Mouse (Mus musculus) limb, embryonic 14.5 days (tissue): ENCODE data around the gene Gm20683. TPM values are rescaled to one million over a fixed set of nuclear protein-coding genes. Genes with fewer than 3 reads are reported as not detected.

Source experiments
- ATAC-seq: fragments of 200-750 bp; cut with Nextera tagmentation; 2 replicates; pipeline ENCODE4 v1.8.0; 2017; ENCODE audit warnings: low read depth, moderate number of reproducible peaks, moderate TSS enrichment; ENCODE audit not compliant: low FRiP score
- DNase-seq: peaks from one replicate; pipeline ENCODE4 v3.0.0-alpha.2; 2015; ENCODE audit warnings: low spot score
- H3K27ac ChIP-seq: fragments of 300-500 bp; sonication (generic); replicated peaks from 2 replicates; pipeline ENCODE4 v1.5.1; 2014; ENCODE audit warnings: low read depth, mild to moderate bottlenecking, low read length, moderate library complexity, mixed read lengths
- H3K27me3 ChIP-seq: fragments of 300-500 bp; sonication (generic); 2 replicates; pipeline ENCODE4 v1.6.1; 2014; ENCODE audit warnings: low read length, mixed read lengths; ENCODE audit not compliant: control insufficient read depth, insufficient read depth
- H3K36me3 ChIP-seq: fragments of 300-500 bp; sonication (generic); 2 replicates; pipeline ENCODE4 v1.6.1; 2014; ENCODE audit warnings: mild to moderate bottlenecking, low read length, moderate library complexity, mixed read lengths; ENCODE audit not compliant: control insufficient read depth, insufficient read depth
- H3K4me1 ChIP-seq: fragments of 300-500 bp; sonication (generic); 2 replicates; pipeline ENCODE4 v1.6.1; 2014; ENCODE audit warnings: antibody characterized with exemption, low read length, mixed read lengths; ENCODE audit not compliant: control insufficient read depth, insufficient read depth
- H3K4me2 ChIP-seq: fragments of 300-500 bp; sonication (generic); replicated peaks from 2 replicates; pipeline ENCODE4 v1.6.1; 2014; ENCODE audit warnings: low read depth, mild to moderate bottlenecking, low read length, moderate library complexity; ENCODE audit not compliant: severe bottlenecking
- H3K4me3 ChIP-seq: fragments of 300-500 bp; sonication (generic); replicated peaks from 2 replicates; pipeline ENCODE4 v1.5.1; 2014; ENCODE audit warnings: low read length
- H3K9ac ChIP-seq: fragments of 300-500 bp; sonication (generic); 2 replicates; pipeline ENCODE4 v1.6.1; 2014; ENCODE audit warnings: mild to moderate bottlenecking, low read depth, low read length, moderate library complexity; ENCODE audit not compliant: severe bottlenecking
- H3K9me3 ChIP-seq: fragments of 300-500 bp; sonication (generic); 2 replicates; pipeline ENCODE4 v1.6.1; 2016; ENCODE audit warnings: low read length; ENCODE audit not compliant: control insufficient read depth
- POLR2A ChIP-seq: fragments of 200-500 bp; IDR thresholded peaks from 2 replicates; pipeline ENCODE4 v1.8.0; 2012; ENCODE audit warnings: inconsistent platforms, mild to moderate bottlenecking, moderate library complexity, borderline replicate concordance; ENCODE audit not compliant: insufficient read depth, insufficient read length; ENCODE audit errors: extremely low read depth
- WGBS: fragments of 180-500 bp; shearing (Covaris S2); extraction: QIAGEN DNeasy Blood & Tissue Kit; methylation state at CpG from one replicate; pipeline ENCODE4 v1.1.7; 2014; 5-methylcytosine and 5-hydroxymethylcytosine counted together
- polyA plus RNA-seq, 2 experiments: library from polyadenylated mRNA; depleted of rRNA in 1 of 2; stranded (reverse) in 1 of 2; unstranded in 1 of 2; fragments of >200 nt; fragmentation: Nextera tagmentation in 1 of 2; extraction: Ambion mirVana in 1 of 2; gene quantifications; 2 replicates each; pipeline versions ENCODE4 v1.2.1 to v1.2.3; 2012 to 2014

Gene Gm20683
- polyA plus RNA-seq, 2 experiments, result 2.5 to 13.0 TPM

DNA sequence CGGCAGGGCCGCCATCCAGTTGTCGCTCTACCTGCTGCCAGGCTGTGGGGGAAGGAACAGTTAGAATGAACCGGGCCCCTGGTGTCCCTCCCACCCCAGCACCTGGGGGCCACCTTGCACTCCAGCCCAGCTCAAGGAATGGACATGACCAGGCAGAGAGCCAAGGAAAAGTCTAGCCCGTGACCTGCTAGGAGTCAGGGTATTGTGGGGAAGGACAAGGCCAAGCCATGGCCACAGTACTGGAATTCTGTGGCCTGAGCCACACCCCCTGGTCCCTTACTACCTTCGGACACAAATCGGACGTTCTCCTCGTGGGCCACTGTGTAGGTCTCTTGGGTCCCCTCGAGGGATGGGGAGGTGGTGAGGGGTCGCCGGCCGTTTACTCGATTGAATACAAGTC is 22.7 kb upstream of the Gm20683 start:
- no peak for TF ChIP-seq POLR2A
- Histone ChIP-seq H3K9ac (no peak overlapping the region), H3K4me1 (peaks cover 25% of the 10 kb centered on the region)

GRCm38 (mm10) chr17:25863681-25864080 is 22.1 kb upstream of the Gm20683 start:
- Histone ChIP-seq H3K9ac (no peak overlapping the region), H3K4me3 (no peak overlapping the region), H3K27me3 (no peaks in the 10 kb centered on the region), H3K4me2 (no peak overlapping the region), H3K27ac (no peak overlapping the region), H3K36me3 (no peaks in the 10 kb centered on the region), H3K4me1 (peaks cover 20% of the 10 kb centered on the region), H3K9me3 (no peaks in the 10 kb centered on the region)
- 85% methylated on average over 6 of the region's 6 CpGs for WGBS
- DNase-seq (no peak), ATAC-seq (no peak)
- no peak for TF ChIP-seq POLR2A

More for the DNA sequence above, 22.7 kb upstream of the Gm20683 start:
- ATAC-seq, result no peak
- Histone ChIP-seq H3K36me3 (no peaks in the 10 kb centered on the region), H3K4me2 (no peak overlapping the region), H3K9me3 (no peaks in the 10 kb centered on the region), H3K4me3 (no peak overlapping the region), H3K27me3 (no peaks in the 10 kb centered on the region), H3K27ac (no peak overlapping the region)
- WGBS, result 90% methylated on average over 14 of the region's 14 CpGs
- DNase-seq, result no peak

GRCm38 (mm10) chr17:25861704-25862612 is 20.4 kb upstream of the Gm20683 start:
- 5% methylated on average over 6 of the region's 6 CpGs for WGBS
- no peak; the same call in none of the 2 replicates for ATAC-seq

DNA sequence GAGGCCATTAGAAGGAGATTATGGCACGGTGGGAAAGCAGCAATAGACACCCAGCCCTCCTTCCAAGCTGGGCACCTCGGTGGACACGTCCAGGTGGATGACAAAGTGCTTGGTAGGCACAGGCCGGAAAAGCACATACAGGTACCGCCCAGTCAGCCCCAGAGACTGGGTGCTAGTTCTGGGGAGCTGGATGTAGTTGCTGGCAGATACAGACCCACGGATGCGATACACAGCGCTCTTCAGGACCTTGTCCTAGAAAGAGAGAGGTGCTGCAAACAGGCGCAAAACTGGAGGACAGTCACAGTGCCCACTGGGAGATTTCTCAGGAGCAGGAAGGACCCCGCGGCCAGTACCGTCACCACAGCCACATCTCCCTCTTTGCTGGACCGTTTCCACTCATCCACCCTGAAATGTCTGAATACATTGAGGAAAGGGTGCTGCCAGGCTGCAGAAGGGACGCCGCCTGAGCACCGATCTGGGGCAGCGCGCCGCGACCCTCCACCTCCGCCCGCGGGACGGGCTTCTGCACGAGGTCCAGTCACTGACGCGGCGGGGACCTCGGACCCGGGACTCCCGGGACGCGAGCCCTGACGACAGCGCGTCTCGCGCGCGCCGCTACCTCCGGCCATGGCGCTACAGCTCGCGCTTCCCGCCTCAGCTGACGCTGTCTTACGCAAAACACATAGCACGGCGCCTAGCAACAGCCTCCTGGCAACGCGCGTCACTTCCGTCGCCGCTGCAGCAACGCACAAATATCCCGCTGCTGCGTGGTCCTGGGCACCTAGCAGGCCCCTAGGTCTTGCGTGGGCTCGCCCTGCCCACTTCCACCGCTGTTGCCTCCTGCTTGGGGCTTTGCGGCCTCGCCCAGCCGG is 19.5 kb upstream of the Gm20683 start, which contains the start of gene Wdr90:
TSS of gene Wdr90 (minus strand) at position 670 of the 872 bp plus-strand sequence.
- Histone ChIP-seq H3K4me3 (peak within 1 kb of the TSS; percentile 63), H3K9ac (peak within 1 kb of the TSS; percentile 77), H3K4me1 (peaks cover 13% of the 10 kb centered on the region), H3K27me3 (no peaks in the 10 kb centered on the region), H3K9me3 (no peaks in the 10 kb centered on the region), H3K36me3 (0 out of 2 replicates have a peak, but pooled peaks cover 1% of the 10 kb centered on the region), H3K4me2 (peak within 1 kb of the TSS; percentile 88), H3K27ac (peak within 1 kb of the TSS; percentile 86)
- 0 out of 2 replicates have a peak, but pooled peaks have one; percentile 51 for TF ChIP-seq POLR2A
- DNase-seq (peak; percentile 94), ATAC-seq (peak; percentile 95)
- WGBS, result 4% methylated on average over 43 of the region's 65 CpGs

More at GRCm38 (mm10) chr17:25861704-25862612, 20.4 kb upstream of the Gm20683 start:
- no peaks in the 10 kb centered on the region for H3K27me3 ChIP-seq
- no peaks in the 10 kb centered on the region for H3K36me3 ChIP-seq
- peak overlapping the region; percentile 63 for H3K4me3 ChIP-seq
- H3K4me2 ChIP-seq, result peak overlapping the region; percentile 88
- peak overlapping the region; percentile 77 for H3K9ac ChIP-seq
- H3K27ac ChIP-seq, result peak overlapping the region; percentile 86
- no peak for DNase-seq
- TF ChIP-seq POLR2A, result no peak
- H3K9me3 ChIP-seq, result no peaks in the 10 kb centered on the region
- H3K4me1 ChIP-seq, result peaks cover 13% of the 10 kb centered on the region

DNA sequence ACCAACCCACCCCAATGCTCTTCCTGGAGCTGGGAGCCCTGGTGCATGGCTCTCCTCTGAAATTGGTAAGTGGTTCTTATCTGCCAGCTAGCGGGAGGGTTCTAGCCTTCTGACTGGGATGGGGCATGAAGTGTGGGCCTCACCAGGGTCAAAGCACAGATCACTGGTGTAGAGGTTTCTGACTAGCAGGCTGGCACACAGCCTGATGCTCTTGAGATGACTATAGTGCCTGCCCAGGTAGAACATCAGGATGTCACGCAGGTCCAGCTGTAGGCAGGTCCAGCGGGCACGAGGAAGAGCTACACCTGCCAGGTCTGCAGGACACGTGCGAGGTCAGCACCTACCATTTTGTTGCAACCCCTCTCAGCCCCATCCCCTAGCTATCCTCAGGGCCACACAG is 18.7 kb upstream of the Gm20683 start:
- 0 out of 2 replicates have a peak overlapping the region, but pooled peaks have one; percentile 2 for H3K9ac ChIP-seq
- no peak for TF ChIP-seq POLR2A
- H3K4me1 ChIP-seq, result peaks cover 13% of the 10 kb centered on the region
- no peak for DNase-seq
- ATAC-seq, result no peak
- peak overlapping the region; percentile 88 for H3K4me2 ChIP-seq
- no peaks in the 10 kb centered on the region for H3K27me3 ChIP-seq
- 91% methylated on average over 6 of the region's 6 CpGs for WGBS
- peaks cover 8% of the 10 kb centered on the region; the same call in 1 of the 2 replicates for H3K36me3 ChIP-seq
- no peak overlapping the region for H3K27ac ChIP-seq
- no peaks in the 10 kb centered on the region for H3K9me3 ChIP-seq
- H3K4me3 ChIP-seq, result peak overlapping the region; percentile 63; the same call in 1 of the 2 replicates
